In the genomic region with DNA sequence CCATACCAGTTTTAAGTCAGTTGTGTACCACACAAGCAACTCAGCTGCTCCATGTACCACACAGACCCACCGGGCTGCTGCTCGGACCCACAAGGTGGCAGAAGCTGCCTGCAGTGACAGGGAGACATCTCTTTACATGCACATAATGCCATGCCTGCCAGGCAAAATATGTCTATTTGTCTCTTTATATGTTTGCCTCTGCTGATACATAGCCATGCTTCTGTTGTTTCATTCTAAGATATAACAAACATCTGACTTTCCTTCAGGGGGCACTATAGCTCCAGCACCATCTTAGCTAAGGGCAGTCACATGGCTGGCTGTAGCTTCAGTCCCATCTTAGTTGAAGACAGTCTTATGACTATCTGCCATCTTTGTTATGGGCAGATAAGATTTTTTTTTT, we compare ENCODE assay signal across 8 mouse cellular contexts.
A peak's percentile ranks its signal among the peaks of the same experiment; 100 is the strongest.
DNase-seq lines count a peak whose midpoint lies in the region; ATAC-seq lines count a peak whose summit lies in the region.

No protein-coding gene starts in this region.

- 0 out of 2 replicates have a peak, but pooled peaks have one; percentile 49 for ATAC-seq in liver, embryonic 11.5 days (replicated peaks; ENCODE audit: low FRiP score)
- ATAC-seq in neural tube, embryonic 15.5 days (ENCODE audit: low FRiP score) = peak; percentile 94

- no peaks in the 10 kb centered on the region for H3K36me3 ChIP-seq in liver, embryonic 11.5 days (ENCODE audit: control insufficient read depth, insufficient read depth, low read length)
- no peaks in the 10 kb centered on the region for H3K36me3 ChIP-seq in neural tube, embryonic 15.5 days

- H3K27me3 ChIP-seq in liver, embryonic 11.5 days (replicated peaks; ENCODE audit: control insufficient read depth, insufficient read depth, low read length) = no peaks in the 10 kb centered on the region
- no peaks in the 10 kb centered on the region for H3K27me3 ChIP-seq in neural tube, embryonic 15.5 days (replicated peaks)

- 88% methylated on average over 2 of the region's 2 CpGs for WGBS in liver, embryonic 11.5 days
- 97% methylated on average over 2 of the region's 2 CpGs for WGBS in neural tube, embryonic 15.5 days

- no peak overlapping the region for H3K9ac ChIP-seq in liver, embryonic 11.5 days (ENCODE audit: low read depth, low read length)
- H3K9ac ChIP-seq in neural tube, embryonic 15.5 days (replicated peaks) = no peak overlapping the region

- intact Hi-C loops in left cerebral cortex, postnatal 36 days (cut with DNase I) = no loop called here

- no peaks in the 10 kb centered on the region for H3K4me1 ChIP-seq in liver, embryonic 11.5 days (replicated peaks; ENCODE audit: control insufficient read depth, insufficient read depth, low read length)
- no peaks in the 10 kb centered on the region for H3K4me1 ChIP-seq in neural tube, embryonic 15.5 days

- no peaks in the 10 kb centered on the region for H3K9me3 ChIP-seq in liver, embryonic 11.5 days (ENCODE audit: control insufficient read depth, low read length)
- H3K9me3 ChIP-seq in neural tube, embryonic 15.5 days (replicated peaks) = no peaks in the 10 kb centered on the region

- H3K4me2 ChIP-seq in liver, embryonic 11.5 days = no peak overlapping the region
- no peak overlapping the region for H3K4me2 ChIP-seq in neural tube, embryonic 15.5 days

- no peak overlapping the region for H3K27ac ChIP-seq in liver, embryonic 11.5 days (ENCODE audit: low read depth, low read length)
- no peak overlapping the region for H3K27ac ChIP-seq in neural tube, embryonic 15.5 days (replicated peaks)

- peak; percentile 52 for DNase-seq in adrenal gland, adult 2 months
- DNase-seq in adrenal gland, adult 18-20 months (ENCODE audit: low spot score in 2 of 2) = no peak
- DNase-seq in left cerebral cortex, adult 11 months (ENCODE audit: low spot score) = peak; percentile 24
- no peak for DNase-seq in left cerebral cortex, postnatal 36 days (ENCODE audit: low spot score in 2 of 2)
- DNase-seq in embryo, embryonic 10 days (ENCODE audit: low spot score) = peak; percentile 55
- no peak for DNase-seq in liver, embryonic 11.5 days (ENCODE audit: low spot score)
- DNase-seq in urinary bladder, postnatal 36 days (ENCODE audit: low spot score in 2 of 2) = no peak

- no peak overlapping the region for H3K4me3 ChIP-seq in liver, embryonic 11.5 days (ENCODE audit: low read depth, low read length)
- H3K4me3 ChIP-seq in neural tube, embryonic 15.5 days (replicated peaks) = no peak overlapping the region

Comparison
In these comparisons a context has a peak if more than half of its experiments do, and no peak if none do; other contexts are left out.
1. DNase-seq: peak in adrenal gland, adult 2 months (single experiment), left cerebral cortex, adult 11 months (single experiment) and embryo, embryonic 10 days (single experiment); none in adrenal gland, adult 18-20 months (0 of 2), left cerebral cortex, postnatal 36 days (0 of 2), liver, embryonic 11.5 days (single experiment) and urinary bladder, postnatal 36 days (0 of 2).